Mouse (Mus musculus) lung, adult 2 months (tissue): Measurements from ENCODE around the gene Snx9.

ENCODE experiments used
- CTCF ChIP-seq: fragments of 200-500 bp; IDR thresholded peaks from 2 replicates; pipeline ENCODE4 v1.5.1; 2011; ENCODE audit warnings: mild to moderate bottlenecking, low read length, control low read depth; ENCODE audit not compliant: insufficient read depth
- POLR2A ChIP-seq: fragments of 200-500 bp; IDR thresholded peaks from 2 replicates; pipeline ENCODE4 v1.6.1; 2011; ENCODE audit warnings: low read depth, mild to moderate bottlenecking, control low read depth, low read length, borderline replicate concordance; ENCODE audit errors: extremely low read depth

GRCm38 (mm10) chr17:5969246-5969645 lies 128.1 kb downstream of the Snx9 start:
- TF ChIP-seq POLR2A (no peak), CTCF (no peak)
